Mouse (Mus musculus) MEL (cell line): Measurements from ENCODE around the gene Tob2.

Source experiments
- CTCF ChIP-seq, 3 experiments: IDR thresholded peaks in 2 of 3; conservative IDR thresholded peaks in 1 of 3; 2 replicates each; pipeline ENCODE4 v1.5.1; 2011 to 2012; ENCODE audit warnings: low read length in 3 of 3, low read depth in 2 of 3, mild to moderate bottlenecking in 2 of 3, improper control_type of control experiment in 1 of 3, inconsistent platforms in 1 of 3, mixed read lengths in 1 of 3, moderate library complexity in 1 of 3; ENCODE audit not compliant: control insufficient read depth in 1 of 3, insufficient read depth in 1 of 3, poor library complexity in 1 of 3, severe bottlenecking in 1 of 3
- ETS1 ChIP-seq: IDR thresholded peaks from 2 replicates; pipeline ENCODE4 v1.6.1; 2012; ENCODE audit warnings: low read depth, mild to moderate bottlenecking, inconsistent platforms, low read length, improper control_type of control experiment, moderate library complexity
- GABPA ChIP-seq: IDR thresholded peaks from 2 replicates; pipeline ENCODE4 v1.6.1; 2012; ENCODE audit warnings: low read depth, mild to moderate bottlenecking, inconsistent platforms, low read length, improper control_type of control experiment, moderate library complexity
- JUND ChIP-seq: IDR thresholded peaks from 2 replicates; pipeline ENCODE4 v1.6.1; 2011; ENCODE audit warnings: low read depth, mild to moderate bottlenecking, improper control_type of control experiment, low read length
- KAT2A ChIP-seq: conservative IDR thresholded peaks from 2 replicates; pipeline ENCODE4 v1.6.1; 2012; ENCODE audit warnings: low read depth, low read length, improper control_type of control experiment, inconsistent platforms
- MAFK ChIP-seq: IDR thresholded peaks from 2 replicates; pipeline ENCODE4 v1.6.1; 2011; ENCODE audit warnings: low read depth, mild to moderate bottlenecking, low read length, improper control_type of control experiment, borderline replicate concordance
- MYC ChIP-seq: IDR thresholded peaks from 2 replicates; pipeline ENCODE4 v1.6.1; 2011; ENCODE audit warnings: low read depth, mild to moderate bottlenecking, low read length, improper control_type of control experiment, moderate library complexity
- POLR2A ChIP-seq, 2 experiments: IDR thresholded peaks; 2 replicates each; pipeline ENCODE4 v1.6.1; 2011 to 2012; ENCODE audit warnings: low read length in 2 of 2, mild to moderate bottlenecking in 2 of 2, control low read depth in 1 of 2, improper control_type of control experiment in 1 of 2, low read depth in 1 of 2, moderate library complexity in 1 of 2; ENCODE audit not compliant: control insufficient read depth in 1 of 2, insufficient read depth in 1 of 2, poor library complexity in 1 of 2
- SMC3 ChIP-seq: IDR thresholded peaks from 2 replicates; pipeline ENCODE4 v1.6.1; 2011; ENCODE audit warnings: low read depth, low read length, improper control_type of control experiment
- TCF12 ChIP-seq: IDR thresholded peaks from 2 replicates; pipeline ENCODE4 v1.6.1; 2014; ENCODE audit warnings: low read depth, mild to moderate bottlenecking, inconsistent platforms, low read length, improper control_type of control experiment, moderate library complexity
- UBTF ChIP-seq: IDR thresholded peaks from 2 replicates; pipeline ENCODE4 v1.6.1; 2012; ENCODE audit warnings: low read depth, mild to moderate bottlenecking, inconsistent platforms, low read length, improper control_type of control experiment, moderate library complexity, borderline replicate concordance; ENCODE audit not compliant: insufficient read depth
- ZNF384 ChIP-seq: IDR thresholded peaks from 2 replicates; pipeline ENCODE4 v1.6.1; 2012; ENCODE audit warnings: low read depth, mild to moderate bottlenecking, inconsistent platforms, low read length, improper control_type of control experiment

DNA sequence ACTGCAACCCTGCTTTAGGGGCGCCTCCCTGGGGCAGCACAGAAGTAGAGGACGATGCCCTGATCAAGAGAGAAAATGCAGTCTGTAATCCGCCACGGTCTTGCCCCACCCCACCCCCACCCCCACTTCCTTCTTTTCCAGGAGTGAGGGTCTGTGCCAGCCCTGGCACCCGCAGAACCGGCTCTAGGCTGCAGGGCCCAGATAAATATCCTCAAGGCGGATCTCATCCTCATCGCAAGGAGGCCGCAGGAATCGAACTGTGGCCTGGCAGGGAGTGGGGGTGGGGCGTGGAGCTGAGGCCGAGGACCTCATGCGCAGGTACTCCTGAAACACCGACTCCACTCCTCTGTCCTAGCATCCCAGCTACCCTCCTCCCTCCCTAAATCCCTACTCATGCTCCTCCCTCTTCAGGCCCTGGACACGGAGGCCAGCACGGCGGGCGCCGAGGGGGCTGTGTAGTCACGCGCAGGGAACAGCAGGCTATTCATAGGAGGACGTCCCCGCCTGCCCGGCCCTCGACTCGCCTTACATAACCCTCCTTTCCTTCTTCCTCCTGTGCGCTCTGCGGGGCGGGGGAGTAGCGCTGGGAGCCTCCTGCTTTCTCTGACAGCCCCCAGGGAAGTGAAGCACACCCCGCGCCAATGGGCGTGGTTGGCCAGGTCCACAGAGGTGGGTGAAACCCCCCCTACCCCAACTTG is 22.3 kb downstream of the Tob2 start:
- peak; percentile 55; the same call in 1 of the 2 replicates for TF ChIP-seq TCF12
- TF ChIP-seq GABPA = no peak
- no peak for TF ChIP-seq CTCF (IDR thresholded peaks at IDR 0.05 in 2 of 3, conservative IDR thresholded peaks at IDR 0.05 in 1 of 3; ENCODE audit: control insufficient read depth in 1 of 3, insufficient read depth in 1 of 3, low read depth in 2 of 3, low read length in 3 of 3, poor library complexity in 1 of 3, severe bottlenecking in 1 of 3)
- no peak for TF ChIP-seq MAFK
- no peak for TF ChIP-seq ETS1
- no peak for TF ChIP-seq JUND
- no peak for TF ChIP-seq UBTF
- TF ChIP-seq POLR2A (IDR thresholded peaks at IDR 0.05; ENCODE audit: control insufficient read depth in 1 of 2, insufficient read depth in 1 of 2, low read depth in 1 of 2, low read length in 2 of 2, poor library complexity in 1 of 2) = 0 out of 4 replicates have a peak, but pooled peaks have one; percentile 8 to 29
- no peak for TF ChIP-seq KAT2A
- no peak for TF ChIP-seq SMC3
- no peak for TF ChIP-seq ZNF384
- no peak for TF ChIP-seq MYC
